Mouse (Mus musculus): ENCODE results near the gene Lrrc75b. TPM values are rescaled to one million over a fixed set of nuclear protein-coding genes. Genes with fewer than 3 reads are reported as not detected.

Lrrc75b gene
- polyA plus RNA-seq, 1 experiment: 1.1 TPM

- H3K4me3 ChIP-seq: no peak overlapping the region
- H3K36me3 ChIP-seq (ENCODE audit: control insufficient read depth, insufficient read depth): no peaks in the 10 kb centered on the region
- H3ac ChIP-seq (ENCODE audit: control insufficient read depth, insufficient read length): no peak overlapping the region
- peaks cover 11% of the 10 kb centered on the region for H3K27me3 ChIP-seq (ENCODE audit: control insufficient read depth, insufficient read depth, insufficient read length)
- TF ChIP-seq REST (IDR thresholded peaks at IDR 0.05; ENCODE audit: insufficient read depth, insufficient read length): no peak
- TF ChIP-seq E2F4 (IDR thresholded peaks at IDR 0.05; ENCODE audit: insufficient read depth): no peak
- peak in 1 of 3 experiments; percentile 27 for TF ChIP-seq MYOG (IDR thresholded peaks at IDR 0.05; ENCODE audit: control insufficient read depth in 1 of 3, insufficient read depth in 1 of 3, insufficient read length in 2 of 3, low read depth in 2 of 3)
- no peak for TF ChIP-seq MYOD1 (IDR thresholded peaks at IDR 0.05; ENCODE audit: control insufficient read depth in 1 of 3, insufficient read length in 2 of 3, low read depth in 2 of 3)
- no peak for TF ChIP-seq USF1 (IDR thresholded peaks at IDR 0.05; ENCODE audit: low read depth)
- H3K79me2 ChIP-seq (ENCODE audit: control insufficient read depth, insufficient read depth): no peaks in the 10 kb centered on the region
- peak overlapping the region; percentile 43 for H3K4me2 ChIP-seq (ENCODE audit: low read depth)
Measured at GRCm38 (mm10) chr10:75589651-75590050, 29.5 kb upstream of the Lrrc75b start.

- no peaks in the 10 kb centered on the region for H3K79me2 ChIP-seq (ENCODE audit: control insufficient read depth, insufficient read depth)
- H3K36me3 ChIP-seq (ENCODE audit: control insufficient read depth, insufficient read depth): no peaks in the 10 kb centered on the region
- H3ac ChIP-seq (ENCODE audit: control insufficient read depth, insufficient read length): no peak within 1 kb of the TSS
- H3K4me2 ChIP-seq (ENCODE audit: low read depth): peak within 1 kb of the TSS; percentile 43
- H3K4me3 ChIP-seq: no peak within 1 kb of the TSS
- H3K27me3 ChIP-seq (ENCODE audit: control insufficient read depth, insufficient read depth, insufficient read length): peaks cover 15% of the 10 kb centered on the region
- TF ChIP-seq USF1 (IDR thresholded peaks at IDR 0.05; ENCODE audit: low read depth): no peak
- TF ChIP-seq REST (IDR thresholded peaks at IDR 0.05; ENCODE audit: insufficient read depth, insufficient read length): no peak
Measured at GRCm38 (mm10) chr10:75589129-75589528, 29.0 kb upstream of the Lrrc75b start, which contains the start of gene Ggt5. Gene Ggt5 (plus strand): TSS chr10:75589340.

- H3K27me3 ChIP-seq (ENCODE audit: control insufficient read depth, insufficient read depth, insufficient read length): peaks cover 19% of the 10 kb centered on the region
- TF ChIP-seq TCF12 (IDR thresholded peaks at IDR 0.05; ENCODE audit: insufficient read depth, poor library complexity, severe bottlenecking): no peak
- no peak for TF ChIP-seq SRF (IDR thresholded peaks at IDR 0.05; ENCODE audit: control insufficient read depth, insufficient read length, low read depth)
- no peak for TF ChIP-seq MYOG (IDR thresholded peaks at IDR 0.05; ENCODE audit: control insufficient read depth in 1 of 3, insufficient read depth in 1 of 3, insufficient read length in 2 of 3, low read depth in 2 of 3)
- no peak for TF ChIP-seq CEBPB (IDR thresholded peaks at IDR 0.05; ENCODE audit: insufficient read depth, poor library complexity, severe bottlenecking)
- TF ChIP-seq TCF3 (IDR thresholded peaks at IDR 0.05; ENCODE audit: insufficient read length, low read depth): no peak
- no peak for TF ChIP-seq POLR2A (IDR thresholded peaks at IDR 0.05; ENCODE audit: insufficient read length, low read depth)
- TF ChIP-seq USF1 (IDR thresholded peaks at IDR 0.05; ENCODE audit: low read depth): no peak
- TF ChIP-seq POLR2AphosphoS2 (IDR thresholded peaks at IDR 0.05; ENCODE audit: insufficient read length, low read depth): no peak
- no peak for TF ChIP-seq MAX (IDR thresholded peaks at IDR 0.05; ENCODE audit: low read depth)
- no peak for TF ChIP-seq E2F4 (IDR thresholded peaks at IDR 0.05; ENCODE audit: insufficient read depth)
- TF ChIP-seq MYOD1 (IDR thresholded peaks at IDR 0.05; ENCODE audit: control insufficient read depth in 1 of 3, insufficient read length in 2 of 3, low read depth in 2 of 3): no peak
- no peak for TF ChIP-seq REST (IDR thresholded peaks at IDR 0.05; ENCODE audit: insufficient read depth, insufficient read length)
- H3ac ChIP-seq (ENCODE audit: control insufficient read depth, insufficient read length): no peak overlapping the region
- H3K79me2 ChIP-seq (ENCODE audit: control insufficient read depth, insufficient read depth): no peaks in the 10 kb centered on the region
- no peak overlapping the region for H3K4me2 ChIP-seq (ENCODE audit: low read depth)
- H3K36me3 ChIP-seq (ENCODE audit: control insufficient read depth, insufficient read depth): no peaks in the 10 kb centered on the region
- no peak overlapping the region for H3K4me3 ChIP-seq
Measured at GRCm38 (mm10) chr10:75588336-75588735, 28.2 kb upstream of the Lrrc75b start.

- Histone ChIP-seq H3K4me2 (ENCODE audit: low read depth) (no peak overlapping the region), H3K79me2 (ENCODE audit: control insufficient read depth, insufficient read depth) (no peaks in the 10 kb centered on the region), H3K4me3 (no peak overlapping the region), H3ac (ENCODE audit: control insufficient read depth, insufficient read length) (no peak overlapping the region), H3K36me3 (ENCODE audit: control insufficient read depth, insufficient read depth) (no peaks in the 10 kb centered on the region), H3K27me3 (ENCODE audit: control insufficient read depth, insufficient read depth, insufficient read length) (peaks cover 22% of the 10 kb centered on the region)
- TF ChIP-seq E2F4 (IDR thresholded peaks at IDR 0.05; ENCODE audit: insufficient read depth) (no peak), POLR2A (IDR thresholded peaks at IDR 0.05; ENCODE audit: insufficient read length, low read depth) (no peak), TCF3 (IDR thresholded peaks at IDR 0.05; ENCODE audit: insufficient read length, low read depth) (no peak), SRF (IDR thresholded peaks at IDR 0.05; ENCODE audit: control insufficient read depth, insufficient read length, low read depth) (no peak), REST (IDR thresholded peaks at IDR 0.05; ENCODE audit: insufficient read depth, insufficient read length) (no peak), MYOG (IDR thresholded peaks at IDR 0.05; ENCODE audit: control insufficient read depth in 1 of 3, insufficient read depth in 1 of 3, insufficient read length in 2 of 3, low read depth in 2 of 3) (no peak), USF1 (IDR thresholded peaks at IDR 0.05; ENCODE audit: low read depth) (no peak), TCF12 (IDR thresholded peaks at IDR 0.05; ENCODE audit: insufficient read depth, poor library complexity, severe bottlenecking) (no peak), CEBPB (IDR thresholded peaks at IDR 0.05; ENCODE audit: insufficient read depth, poor library complexity, severe bottlenecking) (no peak), MYOD1 (IDR thresholded peaks at IDR 0.05; ENCODE audit: control insufficient read depth in 1 of 3, insufficient read length in 2 of 3, low read depth in 2 of 3) (no peak), MAX (IDR thresholded peaks at IDR 0.05; ENCODE audit: low read depth) (no peak), POLR2AphosphoS2 (IDR thresholded peaks at IDR 0.05; ENCODE audit: insufficient read length, low read depth) (no peak)
Measured at GRCm38 (mm10) chr10:75587781-75588180, 27.7 kb upstream of the Lrrc75b start.

- Histone ChIP-seq H3K36me3 (ENCODE audit: control insufficient read depth, insufficient read depth) (no peaks in the 10 kb centered on the region), H3ac (ENCODE audit: control insufficient read depth, insufficient read length) (no peak overlapping the region), H3K4me3 (no peak overlapping the region), H3K4me2 (ENCODE audit: low read depth) (no peak overlapping the region), H3K79me2 (ENCODE audit: control insufficient read depth, insufficient read depth) (no peaks in the 10 kb centered on the region), H3K27me3 (ENCODE audit: control insufficient read depth, insufficient read depth, insufficient read length) (peaks cover 22% of the 10 kb centered on the region)
- TF ChIP-seq REST (IDR thresholded peaks at IDR 0.05; ENCODE audit: insufficient read depth, insufficient read length) (no peak), POLR2A (IDR thresholded peaks at IDR 0.05; ENCODE audit: insufficient read length, low read depth) (no peak), CEBPB (IDR thresholded peaks at IDR 0.05; ENCODE audit: insufficient read depth, poor library complexity, severe bottlenecking) (no peak), SRF (IDR thresholded peaks at IDR 0.05; ENCODE audit: control insufficient read depth, insufficient read length, low read depth) (no peak), TCF3 (IDR thresholded peaks at IDR 0.05; ENCODE audit: insufficient read length, low read depth) (no peak), USF1 (IDR thresholded peaks at IDR 0.05; ENCODE audit: low read depth) (no peak), TCF12 (IDR thresholded peaks at IDR 0.05; ENCODE audit: insufficient read depth, poor library complexity, severe bottlenecking) (no peak), POLR2AphosphoS2 (IDR thresholded peaks at IDR 0.05; ENCODE audit: insufficient read length, low read depth) (no peak), MYOD1 (IDR thresholded peaks at IDR 0.05; ENCODE audit: control insufficient read depth in 1 of 3, insufficient read length in 2 of 3, low read depth in 2 of 3) (no peak), MAX (IDR thresholded peaks at IDR 0.05; ENCODE audit: low read depth) (no peak), E2F4 (IDR thresholded peaks at IDR 0.05; ENCODE audit: insufficient read depth) (no peak), MYOG (IDR thresholded peaks at IDR 0.05; ENCODE audit: control insufficient read depth in 1 of 3, insufficient read depth in 1 of 3, insufficient read length in 2 of 3, low read depth in 2 of 3) (no peak)
Measured at GRCm38 (mm10) chr10:75586553-75586879, 26.4 kb upstream of the Lrrc75b start.

Data from myocyte (in vitro differentiated cells).